Mouse (Mus musculus) ES-E14 (cell line): ENCODE results near the gene Ipcef1. TPM values are rescaled to one million over a fixed set of nuclear protein-coding genes. Genes with fewer than 3 reads are reported as not detected.

ENCODE experiments used
- DNase-seq: peaks from one replicate; pipeline ENCODE4 v3.0.0-alpha.2; 2013; ENCODE audit warnings: low read depth, low spot score
- H3K27ac ChIP-seq: 2 replicates; pipeline ENCODE4 v1.5.1; 2012; ENCODE audit warnings: low read depth, mild to moderate bottlenecking, low read length, moderate library complexity, mixed read lengths; ENCODE audit not compliant: poor library complexity, insufficient read depth, severe bottlenecking
- H3K36me3 ChIP-seq: 2 replicates; pipeline ENCODE4 v1.6.1; 2012; ENCODE audit warnings: mild to moderate bottlenecking, low read length, moderate library complexity, mixed read lengths; ENCODE audit not compliant: control insufficient read depth, poor library complexity, insufficient read depth, severe bottlenecking
- H3K4me1 ChIP-seq, 2 experiments: fragments of 150-350 bp in 1 of 2; sonication (generic) in 1 of 2; 2 replicates each; pipeline ENCODE4 v1.6.1; 2012; ENCODE audit warnings: low read length in 2 of 2, mild to moderate bottlenecking in 1 of 2, mixed read lengths in 1 of 2; ENCODE audit not compliant: control insufficient read depth in 2 of 2, insufficient read depth in 2 of 2, poor library complexity in 1 of 2
- H3K4me3 ChIP-seq, 2 experiments: fragments of 150-350 bp in 1 of 2; sonication (generic) in 1 of 2; 2 replicates each; pipeline ENCODE4 v1.5.1; 2012; ENCODE audit warnings: low read length in 2 of 2, low read depth in 1 of 2, mild to moderate bottlenecking in 1 of 2, mixed read lengths in 1 of 2; ENCODE audit not compliant: insufficient read depth in 1 of 2, poor library complexity in 1 of 2, severe bottlenecking in 1 of 2
- H3K9ac ChIP-seq: 2 replicates; pipeline ENCODE4 v1.6.1; 2012; ENCODE audit warnings: low read depth, mild to moderate bottlenecking, low read length, mixed read lengths; ENCODE audit not compliant: poor library complexity, insufficient read depth, severe bottlenecking
- H3K9me3 ChIP-seq: fragments of 150-350 bp; sonication (generic); 2 replicates; pipeline ENCODE4 v1.6.1; 2012; ENCODE audit warnings: low read depth, mild to moderate bottlenecking, low read length; ENCODE audit not compliant: control insufficient read depth, insufficient read depth
- CHD2 ChIP-seq: IDR thresholded peaks from 2 replicates; pipeline ENCODE4 v1.6.1; 2014; ENCODE audit warnings: mild to moderate bottlenecking, low read depth, low read length, inconsistent platforms
- HCFC1 ChIP-seq: IDR thresholded peaks from 2 replicates; pipeline ENCODE4 v1.6.1; 2012; ENCODE audit warnings: low read length, inconsistent platforms, borderline replicate concordance; ENCODE audit not compliant: insufficient read depth
- MAFK ChIP-seq: IDR thresholded peaks from 2 replicates; pipeline ENCODE4 v1.6.1; 2014; ENCODE audit warnings: mild to moderate bottlenecking, low read depth, low read length, inconsistent platforms; ENCODE audit not compliant: insufficient read depth
- ZC3H11A ChIP-seq: IDR thresholded peaks from 2 replicates; pipeline ENCODE4 v1.6.1; 2012; ENCODE audit warnings: low read depth, mild to moderate bottlenecking, inconsistent platforms, low read length, borderline replicate concordance
- ZNF384 ChIP-seq: IDR thresholded peaks from 2 replicates; pipeline ENCODE4 v1.6.1; 2012; ENCODE audit warnings: low read depth, low read length, inconsistent platforms
- in situ Hi-C, 2 experiments: fragments of 600-800 bp; cut with MboI; formaldehyde crosslinking; loops; one replicate each; pipeline ENCODE4 v1.15.1; 2025; ENCODE audit warnings: low sequenced_read_pairs in 2 of 2, inconsistent platforms in 1 of 2; ENCODE audit not compliant: unreplicated experiment in 2 of 2
- total RNA-seq: library from RNA; depleted of rRNA; stranded (reverse); fragments of 300-350 nt; gene quantifications from 2 replicates; pipeline ENCODE4 v1.2.3, GENCODE M21; 2012

Ipcef1 gene
- total RNA-seq, 1 experiment: 0.13 TPM

DNA sequence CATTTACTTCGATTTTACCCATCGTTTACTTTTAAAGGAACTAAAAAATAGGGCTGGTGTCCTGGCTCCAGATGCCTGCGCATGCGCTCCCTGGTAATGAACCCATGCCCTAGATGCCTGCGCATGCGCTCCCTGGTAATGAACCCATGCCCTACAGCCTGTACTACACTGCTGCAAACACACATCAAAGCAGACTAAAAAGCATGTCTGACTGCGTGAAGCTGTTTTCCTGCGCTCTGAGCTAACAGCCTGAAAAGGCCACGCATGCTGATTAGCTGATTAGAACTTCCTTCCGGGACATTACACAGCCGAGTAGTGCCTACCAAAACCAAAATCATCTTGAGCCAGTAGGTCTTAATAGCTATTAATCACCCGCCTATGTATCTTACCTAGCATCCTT is 16.7 kb downstream of the Ipcef1 start:
- no peak overlapping the region for H3K4me3 ChIP-seq
- no peak overlapping the region for H3K27ac ChIP-seq
- no peaks in the 10 kb centered on the region for H3K4me1 ChIP-seq
- H3K9ac ChIP-seq: no peak overlapping the region
- no peak for DNase-seq
- in situ Hi-C loops: no loop called here
- no peaks in the 10 kb centered on the region for H3K9me3 ChIP-seq
- TF ChIP-seq ZC3H11A (no peak), ZNF384 (no peak), MAFK (no peak), HCFC1 (no peak), CHD2 (no peak)
- H3K36me3 ChIP-seq: no peaks in the 10 kb centered on the region

GRCm38 (mm10) chr10:7033459-7033858 is 18.8 kb downstream of the Ipcef1 start:
- Histone ChIP-seq H3K9ac (no peak overlapping the region), H3K27ac (no peak overlapping the region), H3K36me3 (no peaks in the 10 kb centered on the region), H3K4me1 (no peaks in the 10 kb centered on the region), H3K9me3 (no peaks in the 10 kb centered on the region), H3K4me3 (no peak overlapping the region)
- in situ Hi-C loops: no loop called here
- TF ChIP-seq MAFK (no peak), HCFC1 (no peak), ZNF384 (no peak), ZC3H11A (no peak), CHD2 (no peak)
- no peak for DNase-seq

DNA sequence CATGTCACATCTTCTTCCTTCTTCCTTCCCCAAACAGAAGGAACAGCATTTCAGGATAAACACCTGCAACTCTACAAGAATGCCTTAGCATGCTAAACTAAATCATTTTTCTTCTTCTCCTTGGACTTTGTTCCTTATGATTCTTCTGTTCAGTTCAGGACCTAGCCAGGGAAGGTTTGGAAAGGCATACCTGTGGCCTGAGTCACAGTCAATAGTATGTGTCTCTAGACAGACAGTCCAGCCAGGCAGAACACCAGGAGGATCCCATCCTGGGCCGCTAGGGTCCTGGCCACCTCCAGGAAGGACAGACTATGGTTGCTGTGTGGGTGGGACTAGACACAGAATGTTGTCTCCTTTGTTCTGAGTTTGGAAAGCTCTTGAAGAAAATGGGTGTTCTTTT is 27.2 kb downstream of the Ipcef1 start:
- DNase-seq: no peak
- H3K36me3 ChIP-seq: no peaks in the 10 kb centered on the region
- H3K4me3 ChIP-seq: no peak overlapping the region
- no peaks in the 10 kb centered on the region for H3K4me1 ChIP-seq
- H3K9ac ChIP-seq: no peak overlapping the region
- no peak overlapping the region for H3K27ac ChIP-seq
- no peaks in the 10 kb centered on the region for H3K9me3 ChIP-seq
- in situ Hi-C loops: no loop called here
- TF ChIP-seq MAFK: no peak

DNA sequence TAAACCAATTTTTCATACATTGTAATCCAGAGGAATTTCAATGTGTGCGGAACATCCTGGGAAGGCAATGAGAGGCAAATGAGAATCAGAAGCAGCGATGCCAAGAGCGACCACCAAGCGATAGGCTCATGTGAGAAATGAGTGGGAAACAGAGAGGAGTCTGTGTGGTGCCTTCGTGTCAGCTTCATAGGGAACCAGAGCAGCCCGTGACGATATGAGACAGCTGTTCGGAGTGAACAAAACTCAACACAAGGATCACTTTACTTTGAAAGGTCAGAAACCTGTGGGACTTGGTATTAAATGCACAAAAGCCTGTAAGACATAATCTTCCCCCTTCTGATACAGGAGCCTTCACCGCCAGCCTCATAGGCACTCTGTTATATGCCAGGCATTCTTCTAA is 31.7 kb downstream of the Ipcef1 start:
- TF ChIP-seq HCFC1: no peak
- TF ChIP-seq ZC3H11A: no peak
- TF ChIP-seq CHD2: no peak
- TF ChIP-seq MAFK: no peak
- TF ChIP-seq ZNF384: no peak
- in situ Hi-C loops: no loop called here
- Histone ChIP-seq H3K4me3 (no peak overlapping the region), H3K4me1 (no peaks in the 10 kb centered on the region), H3K36me3 (no peaks in the 10 kb centered on the region), H3K9me3 (no peaks in the 10 kb centered on the region), H3K27ac (no peak overlapping the region), H3K9ac (no peak overlapping the region)
- no peak for DNase-seq

GRCm38 (mm10) chr10:7019781-7020386 is 32.4 kb downstream of the Ipcef1 start:
- in situ Hi-C loops: no loop called here

More at GRCm38 (mm10) chr10:7019781-7020386, 32.4 kb downstream of the Ipcef1 start:
- DNase-seq: no peak
- Histone ChIP-seq H3K36me3 (no peaks in the 10 kb centered on the region), H3K4me1 (no peaks in the 10 kb centered on the region), H3K27ac (no peak overlapping the region), H3K4me3 (no peak overlapping the region), H3K9ac (no peak overlapping the region), H3K9me3 (no peaks in the 10 kb centered on the region)
- no peak for TF ChIP-seq HCFC1
